Mouse (Mus musculus) kidney, postnatal 10 days (tissue): ENCODE measurements at regions not wholly inside any gene's neighbourhood (a gene's known extent, or its start where the extent isn't known, plus 50 kb on each side); places are given as distances from the start of the nearest gene placed in this dataset.

ENCODE experiments used
- DNase-seq: peaks from one replicate; pipeline ENCODE4 v3.0.0; 2021; ENCODE audit warnings: mixed read lengths

DNA sequence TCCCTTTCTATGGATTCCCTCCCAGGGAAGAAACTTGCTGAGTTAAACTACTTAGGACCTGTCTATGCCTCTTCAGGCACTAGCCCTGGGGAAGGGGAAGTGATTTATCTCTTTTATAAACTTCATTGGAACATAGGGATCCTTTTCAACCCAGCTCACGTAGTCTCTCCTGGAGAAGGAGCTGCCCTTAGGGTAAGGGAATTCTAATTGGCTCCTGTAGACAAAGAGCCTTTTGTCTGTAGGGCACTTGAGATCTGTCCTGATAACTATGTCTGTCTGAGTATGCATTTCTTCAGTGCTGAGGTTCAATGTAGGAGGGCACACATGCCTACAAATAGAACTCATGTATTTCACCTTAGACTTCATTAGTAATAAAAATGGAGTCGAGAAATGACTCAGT is 413.9 kb upstream of the Large1 start:
- no peak for DNase-seq

DNA sequence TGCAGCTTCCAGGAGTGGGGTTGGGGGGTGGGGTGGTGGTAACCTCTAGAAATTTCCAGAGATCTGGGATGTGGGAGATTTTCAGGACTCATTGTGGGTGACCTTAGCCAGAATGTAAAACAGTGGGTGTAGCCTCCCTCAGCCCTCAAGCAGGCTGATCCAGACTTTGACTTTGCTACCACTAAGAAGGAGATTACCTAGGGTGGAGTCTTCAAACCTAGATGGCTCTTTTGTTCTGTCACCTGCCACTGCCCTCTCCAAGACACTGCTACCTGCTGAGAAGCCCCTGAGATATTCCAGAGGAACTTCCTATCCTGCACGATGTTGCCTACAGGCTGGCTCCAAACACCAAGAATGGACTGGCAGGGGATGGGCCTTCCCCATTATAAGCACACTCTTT is 405.4 kb upstream of the Large1 start:
- DNase-seq = no peak

DNA sequence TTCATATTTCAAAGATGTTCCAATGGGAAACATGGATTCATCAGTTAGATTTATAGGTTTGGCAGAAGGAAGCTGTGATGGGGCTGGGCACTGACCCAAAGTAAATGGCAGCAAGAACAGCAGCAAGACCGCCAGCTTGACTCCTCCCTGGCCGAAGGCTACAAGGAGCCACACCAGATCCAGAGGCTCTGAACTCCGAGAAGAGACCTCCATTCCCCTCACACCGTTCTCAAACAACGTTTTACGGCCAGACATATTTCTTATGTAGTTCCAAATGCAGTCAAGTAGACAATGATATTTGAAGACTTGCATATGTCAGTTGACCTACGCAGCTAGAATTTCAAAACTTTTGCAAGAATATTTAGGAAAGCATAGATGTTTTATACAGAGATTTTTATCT is 397.2 kb upstream of the Large1 start:
- DNase-seq = peak; percentile 49

DNA sequence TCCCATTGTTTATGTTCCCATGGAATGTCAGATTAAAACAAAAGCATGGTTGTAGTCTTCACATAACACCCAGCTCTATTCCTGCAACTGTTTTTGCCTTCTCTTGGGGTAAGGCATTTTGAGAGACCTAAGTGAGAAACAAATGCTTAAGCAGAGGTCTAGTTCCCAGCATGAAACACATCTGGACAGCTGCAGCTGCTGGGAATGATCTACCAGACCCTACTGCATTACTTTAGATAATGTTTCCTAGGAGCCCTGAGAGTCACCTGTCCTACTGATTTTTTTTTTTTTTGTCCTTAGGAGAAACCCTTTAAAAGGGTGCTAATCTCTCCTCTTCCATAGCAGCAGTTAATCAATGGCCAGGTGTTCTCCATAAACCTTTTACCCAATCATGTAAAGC is 353.5 kb upstream of the Large1 start:
- no peak for DNase-seq
